Mouse (Mus musculus) cortical plate, adult 2 months (tissue): Measurements from ENCODE around the gene Cnot1.

Experiments
- CTCF ChIP-seq: fragments of 200-500 bp; IDR thresholded peaks from 2 replicates; pipeline ENCODE4 v1.5.1; 2011; ENCODE audit warnings: mild to moderate bottlenecking, control low read depth, low read length; ENCODE audit not compliant: insufficient read depth; ENCODE audit errors: extremely low read depth
- POLR2A ChIP-seq: fragments of 200-500 bp; IDR thresholded peaks from 2 replicates; pipeline ENCODE4 v1.6.1; 2011; ENCODE audit warnings: mild to moderate bottlenecking, low read length, control low read depth; ENCODE audit not compliant: insufficient read depth; ENCODE audit errors: extremely low read depth

GRCm38 (mm10) chr8:95848734-95849464 lies 41.6 kb upstream of the Cnot1 start:
- TF ChIP-seq CTCF, result no peak
- no peak for TF ChIP-seq POLR2A
